Mouse (Mus musculus): ENCODE data around the gene Elp5. TPM values are rescaled to one million over a fixed set of nuclear protein-coding genes. Genes with fewer than 3 reads are reported as not detected.
A peak's percentile ranks its signal among the peaks of the same experiment; 100 is the strongest.
"Not testable (repeated sequence)": the region's sequence is repeated elsewhere in the genome, so short reads cannot be mapped to it uniquely, and the experiment has no call there.

Elp5 gene
- total RNA-seq, 2 experiments from 2014 or later: 52.4 to 59.0 TPM

DNA sequence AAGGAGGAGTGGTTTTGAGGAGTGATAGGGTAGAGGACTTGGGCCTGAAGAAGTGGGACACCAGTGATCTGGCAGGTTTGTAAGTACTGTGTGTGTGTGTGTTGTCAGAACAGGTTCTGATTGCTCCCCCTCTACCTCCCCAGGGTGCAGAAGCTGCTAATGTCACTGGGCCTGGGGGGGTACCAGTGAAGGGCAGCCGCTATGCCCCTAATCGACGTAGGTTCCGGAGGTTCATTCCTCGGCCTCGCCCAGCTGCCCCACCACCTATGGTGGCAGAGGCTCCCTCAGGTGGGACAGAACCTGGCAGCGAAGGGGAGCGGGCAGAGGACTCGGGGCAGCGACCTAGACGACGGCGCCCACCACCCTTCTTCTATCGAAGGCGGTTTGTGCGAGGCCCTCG, 42.6 kb downstream of the Elp5 start:
- intact Hi-C loops (cut with DNase I): loop anchor here (10.0 kb wide), 1 partner anchor 275 kb away; the partner anchor contains the start of gene Slc16a11
- no peak for DNase-seq

DNA sequence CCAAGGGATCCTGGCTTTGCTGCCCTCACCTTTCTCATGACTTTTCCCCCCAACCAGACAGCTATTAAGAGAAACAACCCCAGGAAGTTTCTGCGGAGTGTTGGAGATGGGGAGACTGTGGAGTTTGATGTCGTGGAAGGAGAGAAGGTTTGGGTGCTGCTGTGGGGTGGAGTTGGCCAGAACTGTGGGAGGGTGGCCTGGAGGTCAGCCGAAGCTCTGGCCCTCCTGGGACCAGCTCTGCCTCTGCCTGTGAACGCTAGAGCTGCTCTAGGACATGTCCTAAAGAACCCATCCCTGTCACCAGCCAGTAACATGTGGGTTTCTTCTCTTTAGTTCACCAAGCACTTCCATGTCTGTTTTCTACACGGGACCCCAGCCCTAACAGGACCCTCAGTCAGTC, 43.1 kb downstream of the Elp5 start:
- intact Hi-C loops (cut with DNase I): loop anchor here (10.0 kb wide), 1 partner anchor 276 kb away; the partner anchor contains the start of gene Slc16a11
- DNase-seq: peak in 1 of 2 experiments; percentile 32

DNA sequence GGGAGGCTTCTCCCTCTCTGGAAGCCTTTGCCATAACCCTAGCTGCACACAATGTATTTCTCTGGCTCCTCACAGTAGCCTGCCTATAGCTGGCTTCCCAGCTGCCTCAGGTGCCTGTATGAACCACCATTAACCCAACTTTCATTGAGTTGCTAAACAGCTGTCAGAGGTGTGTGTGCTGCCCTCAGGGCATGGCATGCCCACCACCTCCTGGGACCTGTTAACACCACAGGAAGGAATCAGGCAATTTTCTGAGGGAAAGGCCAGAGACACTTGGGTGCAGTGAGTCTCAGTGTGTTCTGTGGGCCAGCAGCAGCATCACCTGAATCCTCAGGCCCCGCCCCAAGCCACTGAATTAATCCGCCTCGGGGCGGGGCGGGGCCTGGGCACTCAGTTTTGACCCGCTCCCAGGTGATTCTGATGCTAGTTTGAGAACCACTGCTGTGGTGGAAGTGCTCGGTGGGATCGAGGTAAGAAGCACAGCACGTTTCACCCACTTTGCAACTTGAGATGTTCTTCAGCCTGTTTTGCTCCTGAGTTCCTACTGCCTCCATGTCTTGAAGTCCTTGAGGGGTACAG, 43.8 kb downstream of the Elp5 start:
- no peak for DNase-seq
- intact Hi-C loops (cut with DNase I): loop anchor here (10.0 kb wide), 1 partner anchor 276 kb away; the partner anchor contains the start of gene Slc16a11

- no peak for DNase-seq
These were observed 44.5 kb downstream of the Elp5 start for GRCm38 (mm10) chr11:69937834-69938233.

GRCm38 (mm10) chr11:69937385-69937784, 44.9 kb downstream of the Elp5 start:
- intact Hi-C loops (cut with DNase I): loop anchor here (10.0 kb wide), 1 partner anchor 277 kb away; the partner anchor contains the start of gene Slc16a11
- peak; percentile 72 to 75 for DNase-seq

More at GRCm38 (mm10) chr11:69937834-69938233, 44.5 kb downstream of the Elp5 start:
- intact Hi-C loops (cut with DNase I): loop anchor here (10.0 kb wide), 1 partner anchor 277 kb away; the partner anchor contains the start of gene Slc16a11

DNA sequence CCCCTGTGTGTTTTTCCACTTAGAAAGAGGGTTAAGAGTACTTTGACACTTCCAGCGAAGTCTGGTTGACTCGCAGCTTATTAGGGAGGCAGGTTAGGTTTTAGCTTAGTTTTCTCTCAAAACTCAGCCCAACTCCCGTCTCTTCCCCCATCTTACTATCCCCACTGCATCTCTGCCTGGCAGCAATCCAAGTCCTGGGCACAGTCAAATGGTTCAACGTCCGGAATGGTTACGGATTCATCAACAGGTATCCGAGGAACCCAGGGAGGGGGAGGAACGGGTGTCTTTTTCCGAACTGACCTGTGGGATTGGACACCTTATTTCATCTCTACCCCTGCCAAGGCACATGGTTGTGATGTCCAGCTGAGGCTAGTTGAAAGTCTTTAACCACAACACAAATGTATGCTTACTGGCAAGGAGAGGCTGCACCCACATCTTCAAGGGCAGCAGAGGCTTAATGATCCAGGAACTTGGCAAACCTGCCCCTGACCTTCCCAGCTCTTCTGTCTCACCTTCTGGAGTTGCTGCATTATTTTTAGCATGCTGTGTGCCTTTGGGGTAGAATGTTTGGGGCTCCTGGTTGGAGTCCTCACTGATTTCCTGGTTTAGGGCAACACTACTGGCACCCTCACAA, 45.5 kb downstream of the Elp5 start:
- DNase-seq: peak in 1 of 2 experiments; percentile 37
- intact Hi-C loops (cut with DNase I): loop anchor here (10.0 kb wide), 1 partner anchor 278 kb away; the partner anchor contains the start of gene Slc16a11

DNA sequence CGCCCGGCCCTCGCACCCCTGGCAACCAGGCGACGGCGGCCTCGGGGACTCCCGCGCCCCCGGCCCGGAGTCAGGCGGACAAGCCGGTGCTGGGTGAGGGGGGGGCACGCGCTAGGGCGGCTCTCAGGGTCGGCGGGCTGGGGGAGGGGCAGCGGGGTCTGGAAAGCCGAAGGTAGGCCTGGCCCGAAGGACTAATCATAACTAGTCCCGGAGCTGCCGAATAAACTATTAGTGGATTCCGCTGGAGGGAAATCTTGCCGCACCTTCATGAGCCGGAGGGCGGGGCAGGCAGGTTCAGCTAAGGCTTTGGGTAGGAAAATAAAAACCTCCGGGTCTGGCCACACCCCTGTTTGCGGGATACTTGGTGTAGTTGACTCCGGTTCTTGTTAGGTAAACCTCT, 46.2 kb downstream of the Elp5 start:
- intact Hi-C loops (cut with DNase I): loop anchor here (10.0 kb wide), 1 partner anchor 279 kb away; the partner anchor contains the start of gene Slc16a11

GRCm38 (mm10) chr11:69935137-69935879, 47.0 kb downstream of the Elp5 start, which contains the start of gene Ybx2:
Gene Ybx2, plus strand, starts transcription at chr11:69935796.
- intact Hi-C loops (cut with DNase I): loop anchor here (2.0 to 10.0 kb wide), 2 partner anchors 69 to 279 kb away; partner anchors contain the start of gene Slc16a11
- DNase-seq: peak; percentile 85 to 88

More for the DNA sequence above, 46.2 kb downstream of the Elp5 start:
- DNase-seq: peak in 1 of 2 experiments; percentile 32

DNA sequence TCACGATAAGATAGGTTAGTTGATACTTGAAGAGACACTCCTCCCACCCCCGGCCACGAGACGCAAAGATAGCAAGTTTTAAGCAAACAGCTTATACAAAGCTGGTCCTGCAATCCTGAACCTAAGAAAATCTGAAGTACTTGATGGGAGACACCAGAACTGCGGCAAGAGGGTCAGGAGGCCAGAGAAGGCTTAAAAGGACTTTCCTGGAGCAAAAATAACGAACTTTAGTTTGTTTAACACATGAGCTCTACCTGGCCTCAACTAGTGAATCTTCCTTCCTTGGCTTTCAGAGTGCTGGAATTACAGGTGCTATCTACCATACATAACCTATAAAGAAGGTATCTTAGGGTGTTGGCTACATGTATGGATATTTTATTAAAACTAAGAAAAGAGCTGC, 47.6 kb downstream of the Elp5 start:
- intact Hi-C loops (cut with DNase I): loop anchor here (1.0 to 10.0 kb wide), 3 partner anchors 14 to 280 kb away; partner anchors contain the start of genes Slc16a11 and Slc2a4
- no peak for DNase-seq

GRCm38 (mm10) chr11:69934169-69934568, 48.1 kb downstream of the Elp5 start:
- intact Hi-C loops (cut with DNase I): loop anchor here (1.0 to 10.0 kb wide), 3 partner anchors 14 to 281 kb away; partner anchors contain the start of genes Slc16a11 and Slc2a4
- DNase-seq: peak; percentile 95 to 98

- DNase-seq: no peak
- intact Hi-C loops (cut with DNase I): loop anchor here (10.0 kb wide), 1 partner anchor 282 kb away; the partner anchor contains the start of gene Slc16a11
These were observed 49.3 kb downstream of the Elp5 start for GRCm38 (mm10) chr11:69933066-69933465.

GRCm38 (mm10) chr11:69932254-69932653, 50.1 kb downstream of the Elp5 start:
- intact Hi-C loops (cut with DNase I): loop anchor here (10.0 kb wide), 1 partner anchor 283 kb away; the partner anchor contains the start of gene Slc16a11
- no peak for DNase-seq

DNA sequence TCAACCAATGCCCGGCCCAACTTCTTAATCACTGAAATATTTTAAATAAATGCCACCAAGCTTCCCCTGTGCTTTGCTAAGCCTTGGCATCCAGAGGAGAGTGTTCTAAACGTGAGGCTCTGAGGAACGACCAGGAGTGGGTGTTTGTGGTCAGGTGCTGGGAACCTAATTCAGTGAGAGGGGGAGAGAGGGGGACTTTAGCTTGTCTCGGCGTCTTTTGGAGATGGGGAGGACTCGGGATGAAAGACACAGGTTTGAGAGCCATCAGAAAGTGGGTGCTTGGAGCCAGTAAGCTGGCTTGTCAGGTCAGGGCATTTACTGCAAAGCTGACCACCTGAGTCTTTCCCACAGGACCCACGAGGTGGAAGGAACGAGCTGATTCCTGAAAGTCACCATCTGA, 50.5 kb downstream of the Elp5 start:
- intact Hi-C loops (cut with DNase I): loop anchor here (10.0 kb wide), 1 partner anchor 283 kb away; the partner anchor contains the start of gene Slc16a11
- DNase-seq: no peak

GRCm38 (mm10) chr11:69930967-69931537, 51.3 kb downstream of the Elp5 start:
- no peak for DNase-seq
- intact Hi-C loops (cut with DNase I): loop anchor here (10.0 kb wide), 1 partner anchor 284 kb away; the partner anchor contains the start of gene Slc16a11

- DNase-seq: not testable (repeated sequence)
- intact Hi-C loops (cut with DNase I): loop anchor here (10.0 kb wide), 1 partner anchor 285 kb away; the partner anchor contains the start of gene Slc16a11
These were observed 52.1 kb downstream of the Elp5 start for GRCm38 (mm10) chr11:69930176-69930575.

DNA sequence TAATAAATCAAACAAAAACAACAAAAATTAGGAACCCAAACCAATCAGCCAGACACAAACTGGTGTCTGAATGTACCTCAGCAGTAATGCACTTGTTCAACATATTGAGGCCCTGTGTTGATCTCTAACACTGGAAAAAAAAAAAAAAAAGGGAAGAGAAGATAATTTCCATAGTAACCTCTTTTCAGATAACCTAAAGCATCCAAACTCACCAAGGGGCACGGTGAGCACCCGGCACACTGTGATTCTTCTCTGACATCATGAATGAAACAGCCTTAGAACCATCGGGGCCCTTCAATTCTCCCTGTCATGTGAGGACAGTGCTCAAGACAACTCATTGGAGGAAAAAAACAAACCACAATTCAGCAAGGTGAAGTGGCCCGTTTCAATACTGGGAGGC, 52.6 kb downstream of the Elp5 start:
- intact Hi-C loops (cut with DNase I): loop anchor here (10.0 kb wide), 1 partner anchor 285 kb away; the partner anchor contains the start of gene Slc16a11
- no peak for DNase-seq

DNA sequence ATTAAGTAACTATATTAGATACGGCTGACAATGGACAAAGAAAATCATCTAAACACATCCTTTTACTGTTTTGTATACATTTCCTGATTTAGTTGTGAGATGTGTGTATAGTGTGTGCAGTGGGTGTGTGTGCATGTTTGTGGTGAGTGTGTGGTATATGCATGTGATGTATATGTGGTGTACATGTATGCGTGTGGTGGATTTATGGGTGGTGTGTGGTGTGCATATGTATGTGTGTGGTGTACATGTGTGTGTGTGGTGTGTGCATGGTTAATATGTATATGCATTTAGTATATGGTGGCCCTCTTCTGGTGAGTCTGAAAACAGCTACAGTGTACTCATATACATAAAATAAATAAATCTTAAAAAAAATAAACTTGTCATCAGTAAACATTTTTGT, 54.8 kb downstream of the Elp5 start:
- DNase-seq: no peak
- intact Hi-C loops (cut with DNase I): no loop called here

GRCm38 (mm10) chr11:69922796-69923195, 59.5 kb downstream of the Elp5 start:
- intact Hi-C loops (cut with DNase I): loop anchor here (5.0 kb wide), 1 partner anchor 55 kb away; no protein-coding TSS in a partner anchor
- no peak for DNase-seq

DNA sequence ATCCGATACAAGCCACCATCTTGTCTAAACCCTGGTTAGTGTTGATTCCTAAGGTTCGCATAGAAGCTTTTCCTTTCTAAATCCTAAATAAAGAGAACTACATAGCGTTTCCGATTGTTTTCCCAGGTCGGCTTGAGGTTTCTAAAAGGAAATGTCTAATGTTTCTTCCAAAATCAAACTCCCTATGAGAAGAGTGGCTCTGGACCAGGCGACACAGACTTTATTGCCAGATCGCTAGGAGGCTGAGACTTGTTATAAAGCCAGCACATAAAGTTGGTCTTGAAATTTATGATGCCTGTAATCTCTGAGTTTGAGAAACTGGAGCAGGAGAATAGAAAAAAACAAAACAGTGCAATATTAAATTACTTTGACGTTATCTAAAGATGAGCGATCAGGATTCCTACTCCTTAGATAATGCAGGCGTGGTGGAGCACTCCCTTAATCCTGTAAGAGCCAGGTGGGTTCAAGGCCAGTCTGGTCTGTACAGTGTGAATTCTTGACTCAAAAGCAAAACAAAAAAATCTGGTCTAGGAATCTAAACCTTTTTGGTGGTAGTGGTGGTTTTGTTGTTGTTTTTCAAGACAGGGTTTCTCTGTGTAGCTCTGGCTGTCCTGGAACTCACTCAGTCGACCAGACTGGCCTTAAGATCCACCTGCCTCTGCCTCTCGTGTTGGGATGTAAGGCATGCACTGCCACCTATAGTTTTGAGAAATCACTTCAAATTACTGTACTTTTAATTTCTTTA, 60.1 kb downstream of the Elp5 start:
- intact Hi-C loops (cut with DNase I): loop anchor here (5.0 kb wide), 1 partner anchor 55 kb away; no protein-coding TSS in a partner anchor
- no peak for DNase-seq

All from heart, postnatal 14 days (tissue).